24 mouse cellular contexts compared by ENCODE assay signal in the genomic region with DNA sequence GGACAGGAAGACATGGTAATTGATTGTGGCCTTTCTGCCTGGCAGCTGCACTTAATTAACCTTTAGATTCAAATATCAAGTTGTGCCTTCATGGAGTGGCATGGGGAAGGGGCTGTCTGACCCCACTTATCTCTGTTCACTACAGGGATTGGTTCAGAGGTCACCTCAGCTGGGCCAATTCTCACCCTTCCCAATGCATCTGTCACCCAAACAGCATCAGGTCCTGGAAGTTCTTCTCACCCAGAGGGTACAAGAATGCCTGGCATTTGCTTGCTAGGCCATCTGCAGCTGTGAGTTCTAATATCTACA.
A peak's percentile ranks its signal among the peaks of the same experiment; 100 is the strongest.
DNase-seq lines count a peak whose midpoint lies in the region; ATAC-seq and TF ChIP-seq lines count a peak whose summit lies in the region.
"Had no signal": no experiment of that assay in that cellular context is flagged by ENCODE, and none has a peak within 500 bp of the region (broad histone marks: within the 10 kb centered on the region; RNA-seq: fewer than 3 reads in every experiment).

No protein-coding gene starts in this region.

- H3K4me3 ChIP-seq in midbrain, embryonic 13.5 days (replicated peaks), result no peak overlapping the region
- no peak overlapping the region for H3K4me3 ChIP-seq in midbrain, postnatal 0 days (ENCODE audit: low read depth, low read length)
- H3K4me3 ChIP-seq in embryonic facial prominence, embryonic 10.5 days, result no peak overlapping the region
- H3K4me3 ChIP-seq in hindbrain, embryonic 15.5 days, result no peak overlapping the region
- H3K4me3 ChIP-seq: forebrain, embryonic 12.5 days; gastrocnemius, adult 2 months; heart, embryonic 10.5 days; limb, embryonic 10.5 days; liver, embryonic 15.5 days; lung, embryonic 15.5 days had no signal

- H3K27me3 ChIP-seq in midbrain, embryonic 13.5 days, result no peaks in the 10 kb centered on the region
- H3K27me3 ChIP-seq in midbrain, postnatal 0 days (ENCODE audit: insufficient read depth, low read length), result no peaks in the 10 kb centered on the region
- H3K27me3 ChIP-seq in embryonic facial prominence, embryonic 10.5 days (replicated peaks; ENCODE audit: low read depth, poor library complexity, severe bottlenecking), result no peaks in the 10 kb centered on the region
- no peaks in the 10 kb centered on the region for H3K27me3 ChIP-seq in hindbrain, embryonic 15.5 days
- H3K27me3 ChIP-seq: CH12.LX; forebrain, embryonic 12.5 days; liver, embryonic 15.5 days; lung, embryonic 15.5 days had no signal

- H3K9ac ChIP-seq in midbrain, embryonic 13.5 days (replicated peaks), result no peak overlapping the region
- no peak overlapping the region for H3K9ac ChIP-seq in midbrain, postnatal 0 days (replicated peaks; ENCODE audit: low read length, poor library complexity, severe bottlenecking)
- H3K9ac ChIP-seq in hindbrain, embryonic 15.5 days, result no peak overlapping the region
- H3K9ac ChIP-seq: forebrain, embryonic 12.5 days; liver, embryonic 15.5 days; lung, embryonic 15.5 days had no signal

- DNase-seq in midbrain, postnatal 0 days (ENCODE audit: low spot score), result no peak
- peak; percentile 45 for DNase-seq in embryonic facial prominence, embryonic 10.5 days (ENCODE audit: low spot score)
- peak; percentile 34 for DNase-seq in retina, postnatal 1 day
- no peak for DNase-seq in adrenal gland, adult (ENCODE audit: inconsistent age in 2 of 2, low spot score in 1 of 2)
- DNase-seq in thymus, postnatal 14 days, result no peak
- no peak for DNase-seq in lung, postnatal 14 days
- DNase-seq: adrenal gland, postnatal 10 days; cerebellum, adult 18-20 months; gastrocnemius, adult 2 months; kidney, adult 18-20 months; liver; lung, postnatal 4 days; right cerebral cortex, postnatal 14 days had no signal

- no peak for TF ChIP-seq CTCF in midbrain, postnatal 0 days (IDR thresholded peaks at IDR 0.05)

- H3K36me3 ChIP-seq in midbrain, embryonic 13.5 days, result no peaks in the 10 kb centered on the region
- no peaks in the 10 kb centered on the region for H3K36me3 ChIP-seq in midbrain, postnatal 0 days (ENCODE audit: insufficient read depth, low read length)
- no peaks in the 10 kb centered on the region for H3K36me3 ChIP-seq in embryonic facial prominence, embryonic 10.5 days (replicated peaks)
- H3K36me3 ChIP-seq in hindbrain, embryonic 15.5 days, result no peaks in the 10 kb centered on the region
- H3K36me3 ChIP-seq: forebrain, embryonic 12.5 days; G1E; heart, embryonic 10.5 days; limb, embryonic 10.5 days; liver, embryonic 15.5 days; lung, embryonic 15.5 days had no signal

- peak; percentile 35; the same call in 1 of the 2 replicates for ATAC-seq in midbrain, embryonic 13.5 days
- no peak for ATAC-seq in midbrain, postnatal 0 days (ENCODE audit: low FRiP score)
- ATAC-seq in hindbrain, embryonic 15.5 days (ENCODE audit: low FRiP score, low read depth), result peak; percentile 20; the same call in 1 of the 2 replicates
- ATAC-seq: inflammation-experienced regulatory T-cells, adult 6 months had no signal

- no peak overlapping the region for H3K4me2 ChIP-seq in midbrain, embryonic 13.5 days (replicated peaks)
- H3K4me2 ChIP-seq in midbrain, postnatal 0 days (ENCODE audit: low read depth, low read length, poor library complexity, severe bottlenecking), result no peak overlapping the region
- H3K4me2 ChIP-seq in hindbrain, embryonic 15.5 days, result no peak overlapping the region
- H3K4me2 ChIP-seq: forebrain, embryonic 12.5 days; liver, embryonic 15.5 days; lung, embryonic 15.5 days had no signal

- H3K4me1 ChIP-seq in midbrain, embryonic 13.5 days (replicated peaks), result peaks cover 20% of the 10 kb centered on the region
- H3K4me1 ChIP-seq in midbrain, postnatal 0 days (ENCODE audit: insufficient read depth, low read length), result no peaks in the 10 kb centered on the region
- peaks cover 24% of the 10 kb centered on the region for H3K4me1 ChIP-seq in embryonic facial prominence, embryonic 10.5 days
- H3K4me1 ChIP-seq in hindbrain, embryonic 15.5 days (replicated peaks), result peaks cover 13% of the 10 kb centered on the region
- H3K4me1 ChIP-seq: heart, embryonic 10.5 days; liver, embryonic 15.5 days; lung, embryonic 15.5 days had no signal

- H3K9me3 ChIP-seq in midbrain, embryonic 13.5 days, result no peaks in the 10 kb centered on the region
- H3K9me3 ChIP-seq in midbrain, postnatal 0 days (ENCODE audit: low read length), result no peaks in the 10 kb centered on the region
- no peaks in the 10 kb centered on the region for H3K9me3 ChIP-seq in embryonic facial prominence, embryonic 10.5 days
- H3K9me3 ChIP-seq in hindbrain, embryonic 15.5 days, result no peaks in the 10 kb centered on the region
- H3K9me3 ChIP-seq: forebrain, embryonic 12.5 days; G1E; heart, embryonic 10.5 days; limb, embryonic 10.5 days; liver, embryonic 15.5 days; lung, embryonic 15.5 days had no signal

- H3K27ac ChIP-seq in midbrain, embryonic 13.5 days, result 0 out of 2 replicates have a peak overlapping the region, but pooled peaks have one; percentile 10
- H3K27ac ChIP-seq in midbrain, postnatal 0 days (ENCODE audit: low read depth, low read length), result no peak overlapping the region
- H3K27ac ChIP-seq in embryonic facial prominence, embryonic 10.5 days (replicated peaks), result peak overlapping the region; percentile 12; the same call in 1 of the 2 replicates
- no peak overlapping the region for H3K27ac ChIP-seq in hindbrain, embryonic 15.5 days (replicated peaks)
- H3K27ac ChIP-seq: forebrain, embryonic 12.5 days; gastrocnemius, adult 2 months; heart, embryonic 10.5 days; kidney, postnatal 0 days; liver, embryonic 15.5 days; lung, embryonic 15.5 days had no signal

Comparison
In these comparisons a context has a peak if more than half of its experiments do, and no peak if none do; other contexts are left out.
1. H3K27ac ChIP-seq: peak in midbrain, embryonic 13.5 days (single experiment) and embryonic facial prominence, embryonic 10.5 days (single experiment); none in midbrain, postnatal 0 days (single experiment) and hindbrain, embryonic 15.5 days (single experiment).
2. DNase-seq: peak in embryonic facial prominence, embryonic 10.5 days (single experiment) and retina, postnatal 1 day (single experiment); none in midbrain, postnatal 0 days (single experiment), adrenal gland, adult (0 of 2), thymus, postnatal 14 days (single experiment) and lung, postnatal 14 days (single experiment).